Mouse (Mus musculus) cerebellum, adult 2 months (tissue): ENCODE measurements around the gene Mapkapk3. TPM values are rescaled to one million over a fixed set of nuclear protein-coding genes. Genes with fewer than 3 reads are reported as not detected.
A peak's percentile ranks its signal among the peaks of the same experiment; 100 is the strongest.

Source experiments
- DNase-seq, 2 experiments: peaks; one replicate each; pipeline ENCODE4 v3.0.0; 2021
- H3K27ac ChIP-seq: fragments of 200-500 bp; 2 replicates; pipeline ENCODE4 v1.5.1; 2012; ENCODE audit warnings: low read length, control low read depth, inconsistent platforms; ENCODE audit not compliant: insufficient read depth
- H3K27me3 ChIP-seq: fragments of 200-500 bp; 2 replicates; pipeline ENCODE4 v1.6.1; 2012; ENCODE audit warnings: inconsistent platforms, mild to moderate bottlenecking, low read length, moderate library complexity; ENCODE audit not compliant: control insufficient read depth, insufficient read depth
- H3K4me1 ChIP-seq: fragments of 200-500 bp; 2 replicates; pipeline ENCODE4 v1.6.1; 2011; ENCODE audit warnings: low read length; ENCODE audit not compliant: control insufficient read depth, insufficient read depth
- H3K4me3 ChIP-seq: fragments of 200-500 bp; replicated peaks from 2 replicates; pipeline ENCODE3; 2011; ENCODE audit warnings: mild to moderate bottlenecking, low read depth, low read length, control low read depth; ENCODE audit not compliant: insufficient read depth
- CTCF ChIP-seq: fragments of 200-500 bp; IDR thresholded peaks from 2 replicates; pipeline ENCODE4 v1.5.1; 2011; ENCODE audit warnings: low read depth, mild to moderate bottlenecking, control low read depth, low read length, moderate library complexity, borderline replicate concordance; ENCODE audit not compliant: insufficient read depth
- POLR2A ChIP-seq: fragments of 200-500 bp; IDR thresholded peaks from 2 replicates; pipeline ENCODE4 v1.6.1; 2011; ENCODE audit warnings: low read length, control low read depth, borderline replicate concordance; ENCODE audit not compliant: insufficient read depth
- WGBS: fragments of 180-500 bp; shearing (Covaris S2); methylation state at CpG from one replicate; pipeline ENCODE4 v1.1.7; 2018; 5-methylcytosine and 5-hydroxymethylcytosine counted together
- polyA plus RNA-seq: library from polyadenylated mRNA; depleted of rRNA; stranded (reverse); fragments of >200 nt; gene quantifications from 2 replicates; pipeline ENCODE4 v1.2.3, GENCODE M21; 2012

Gene Mapkapk3
- polyA plus RNA-seq, 1 experiment: 11.7 TPM

GRCm38 (mm10) chr9:107327879-107328620, 38.4 kb upstream of the Mapkapk3 start:
- no peak overlapping the region for H3K27ac ChIP-seq
- TF ChIP-seq CTCF (no peak), POLR2A (no peak)
- no peak overlapping the region for H3K4me3 ChIP-seq
- WGBS: 89% methylated on average over 16 of the region's 16 CpGs
- no peak for DNase-seq
- no peaks in the 10 kb centered on the region for H3K27me3 ChIP-seq
- peaks cover 10% of the 10 kb centered on the region for H3K4me1 ChIP-seq

GRCm38 (mm10) chr9:107325904-107326303, 36.2 kb upstream of the Mapkapk3 start:
- WGBS: 81% methylated on average over 7 of the region's 7 CpGs
- Histone ChIP-seq H3K4me3 (no peak overlapping the region), H3K27me3 (no peaks in the 10 kb centered on the region), H3K4me1 (peaks cover 10% of the 10 kb centered on the region), H3K27ac (no peak overlapping the region)
- DNase-seq: no peak
- no peak for TF ChIP-seq CTCF

- Histone ChIP-seq H3K4me1 (peaks cover 10% of the 10 kb centered on the region), H3K4me3 (no peak overlapping the region), H3K27me3 (no peaks in the 10 kb centered on the region), H3K27ac (no peak overlapping the region)
- DNase-seq: no peak
- TF ChIP-seq POLR2A: no peak
- TF ChIP-seq CTCF: no peak
- WGBS: 67% methylated on average over 4 of the region's 4 CpGs
Observed at GRCm38 (mm10) chr9:107324799-107325561, 35.3 kb upstream of the Mapkapk3 start.

GRCm38 (mm10) chr9:107323558-107323957, 33.9 kb upstream of the Mapkapk3 start:
- Histone ChIP-seq H3K27me3 (no peaks in the 10 kb centered on the region), H3K27ac (no peak overlapping the region), H3K4me1 (peaks cover 10% of the 10 kb centered on the region), H3K4me3 (no peak overlapping the region)
- peak; percentile 67 to 75 for DNase-seq
- 14% methylated on average over 6 of the region's 6 CpGs for whole genome bisulfite sequencing
- TF ChIP-seq POLR2A (no peak), CTCF (no peak)

GRCm38 (mm10) chr9:107322461-107323050, 32.9 kb upstream of the Mapkapk3 start:
- TF ChIP-seq POLR2A: no peak
- TF ChIP-seq CTCF: no peak
- no peak for DNase-seq
- H3K27me3 ChIP-seq: no peaks in the 10 kb centered on the region
- WGBS: 82% methylated on average over 8 of the region's 8 CpGs
- H3K4me3 ChIP-seq: no peak overlapping the region
- H3K4me1 ChIP-seq: peaks cover 10% of the 10 kb centered on the region
- H3K27ac ChIP-seq: no peak overlapping the region

GRCm38 (mm10) chr9:107315791-107316190, 26.1 kb upstream of the Mapkapk3 start:
- TF ChIP-seq CTCF (no peak), POLR2A (no peak)
- H3K4me1 ChIP-seq: peaks cover 9% of the 10 kb centered on the region; the same call in 1 of the 2 replicates
- no peak overlapping the region for H3K27ac ChIP-seq
- 51% methylated on average over 2 of the region's 2 CpGs for WGBS
- DNase-seq: peak in 1 of 2 experiments; percentile 28
- no peak overlapping the region for H3K4me3 ChIP-seq
- no peaks in the 10 kb centered on the region for H3K27me3 ChIP-seq

- H3K27ac ChIP-seq: no peak overlapping the region
- TF ChIP-seq POLR2A: no peak
- TF ChIP-seq CTCF: no peak
- DNase-seq: no peak
- no peak overlapping the region for H3K4me3 ChIP-seq
- 84% methylated on average over 3 of the region's 3 CpGs for WGBS
- H3K4me1 ChIP-seq: peaks cover 9% of the 10 kb centered on the region; the same call in 1 of the 2 replicates
- no peaks in the 10 kb centered on the region for H3K27me3 ChIP-seq
Observed at GRCm38 (mm10) chr9:107313926-107314325, 24.2 kb upstream of the Mapkapk3 start.
